Mouse (Mus musculus): ENCODE measurements at regions not wholly inside any gene's neighbourhood (a gene's known extent, or its start where the extent isn't known, plus 50 kb on each side); places are given as distances from the start of the nearest gene placed in this dataset.

DNA sequence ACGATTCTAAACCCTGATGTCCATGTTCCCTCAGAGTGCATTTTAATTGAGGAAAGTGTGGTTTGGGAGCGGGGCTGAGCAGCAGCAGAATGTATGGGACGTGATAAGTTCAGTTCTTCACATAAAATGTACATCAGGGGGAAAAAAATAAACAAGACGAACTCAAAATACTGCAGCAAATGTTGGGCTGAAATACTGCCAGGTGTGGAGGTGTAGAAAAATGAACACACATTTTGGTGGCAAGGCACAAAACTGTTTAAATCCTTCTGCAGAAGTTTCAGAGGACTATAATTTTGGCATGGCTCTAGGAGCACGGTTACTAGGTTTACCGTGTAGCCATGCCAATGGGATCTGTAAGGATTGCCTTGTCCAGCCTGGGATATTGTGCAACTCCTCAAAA is 81.3 kb upstream of the Rfx3 start:
- Histone ChIP-seq H3K4me3 (no peak overlapping the region), H3K27ac (no peak overlapping the region)
- DNase-seq (ENCODE audit: extremely low spot score in 1 of 2, low spot score in 2 of 2), result peak in 1 of 2 experiments; percentile 26
- intact Hi-C loops (cut with DNase I), result no loop called here
- TF ChIP-seq CTCF (IDR thresholded peaks at IDR 0.05), result no peak

- no peak for TF ChIP-seq CTCF (IDR thresholded peaks at IDR 0.05)
- intact Hi-C loops (cut with DNase I), result loop anchor here (5.0 kb wide), 1 partner anchor 76 kb away; the partner anchor contains the start of gene Rfx3
- Histone ChIP-seq H3K27ac (peak overlapping the region; percentile 70), H3K4me3 (no peak overlapping the region)
- peak; percentile 18 to 32 for DNase-seq (ENCODE audit: extremely low spot score in 1 of 2, low spot score in 2 of 2)
Measured at GRCm38 (mm10) chr19:28087607-28088546, 76.9 kb upstream of the Rfx3 start.

GRCm38 (mm10) chr19:28070386-28070785 is 59.4 kb upstream of the Rfx3 start:
- H3K27ac ChIP-seq, result no peak overlapping the region
- no peak for TF ChIP-seq CTCF (IDR thresholded peaks at IDR 0.05)
- no peak for DNase-seq (ENCODE audit: extremely low spot score in 1 of 2, low spot score in 2 of 2)
- intact Hi-C loops (cut with DNase I), result no loop called here
- H3K4me3 ChIP-seq, result no peak overlapping the region

Data from left cerebral cortex, adult 2 months (tissue).